Mouse (Mus musculus) lung, adult 2 months (tissue): ENCODE measurements at regions not wholly inside any gene's neighbourhood (a gene's known extent, or its start where the extent isn't known, plus 50 kb on each side); places are given as distances from the start of the nearest gene placed in this dataset.

ENCODE experiments used
- CTCF ChIP-seq: fragments of 200-500 bp; IDR thresholded peaks from 2 replicates; pipeline ENCODE4 v1.5.1; 2011; ENCODE audit warnings: mild to moderate bottlenecking, low read length, control low read depth; ENCODE audit not compliant: insufficient read depth
- POLR2A ChIP-seq: fragments of 200-500 bp; IDR thresholded peaks from 2 replicates; pipeline ENCODE4 v1.6.1; 2011; ENCODE audit warnings: low read depth, mild to moderate bottlenecking, control low read depth, low read length, borderline replicate concordance; ENCODE audit errors: extremely low read depth

DNA sequence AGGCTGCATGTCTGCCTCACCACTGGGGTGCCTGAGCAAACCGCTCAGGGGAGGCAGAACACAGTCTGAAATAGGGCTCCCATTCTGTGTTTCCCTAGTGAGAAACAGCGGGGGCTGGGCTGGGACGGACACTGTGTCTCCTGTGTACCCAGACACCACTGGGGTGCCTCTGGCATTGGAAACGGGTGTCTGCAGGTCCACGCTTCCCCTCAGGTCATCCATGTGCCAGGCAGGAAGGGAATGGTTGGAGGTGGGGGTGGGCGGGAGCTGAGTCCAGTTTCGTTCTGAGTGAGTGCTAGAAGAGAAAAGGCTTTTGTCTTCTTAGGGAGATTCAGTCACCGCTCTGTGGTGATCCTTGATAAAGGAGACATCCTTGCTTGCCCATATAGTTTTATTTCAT lies 62.2 kb upstream of the Adamts16 start:
- TF ChIP-seq POLR2A (no peak), CTCF (no peak)
